Mouse (Mus musculus) MEL (cell line): Measurements from ENCODE around the gene Actr3b.

Source experiments
- CTCF ChIP-seq, 3 experiments: IDR thresholded peaks in 2 of 3; conservative IDR thresholded peaks in 1 of 3; 2 replicates each; pipeline ENCODE4 v1.5.1; 2011 to 2012; ENCODE audit warnings: low read length in 3 of 3, low read depth in 2 of 3, mild to moderate bottlenecking in 2 of 3, improper control_type of control experiment in 1 of 3, inconsistent platforms in 1 of 3, mixed read lengths in 1 of 3, moderate library complexity in 1 of 3; ENCODE audit not compliant: control insufficient read depth in 1 of 3, insufficient read depth in 1 of 3, poor library complexity in 1 of 3, severe bottlenecking in 1 of 3
- EP300 ChIP-seq, 2 experiments: IDR thresholded peaks; 2 replicates each; pipeline ENCODE4 v1.6.1; 2011; ENCODE audit warnings: improper control_type of control experiment in 2 of 2, low read length in 2 of 2, low read depth in 1 of 2, mild to moderate bottlenecking in 1 of 2
- MAFK ChIP-seq: IDR thresholded peaks from 2 replicates; pipeline ENCODE4 v1.6.1; 2011; ENCODE audit warnings: low read depth, mild to moderate bottlenecking, low read length, improper control_type of control experiment, borderline replicate concordance
- TCF12 ChIP-seq: IDR thresholded peaks from 2 replicates; pipeline ENCODE4 v1.6.1; 2014; ENCODE audit warnings: low read depth, mild to moderate bottlenecking, inconsistent platforms, low read length, improper control_type of control experiment, moderate library complexity
- USF1 ChIP-seq: IDR thresholded peaks from 2 replicates; pipeline ENCODE4 v1.6.1; 2014; ENCODE audit warnings: low read depth, mild to moderate bottlenecking, inconsistent platforms, low read length, improper control_type of control experiment, moderate library complexity
- USF2 ChIP-seq, 2 experiments: IDR thresholded peaks; 2 replicates each; pipeline ENCODE4 v1.6.1; 2011 to 2012; ENCODE audit warnings: improper control_type of control experiment in 2 of 2, low read length in 2 of 2, borderline replicate concordance in 1 of 2, inconsistent platforms in 1 of 2, low read depth in 1 of 2, mild to moderate bottlenecking in 1 of 2; ENCODE audit not compliant: insufficient read depth in 1 of 2
- ZC3H11A ChIP-seq: IDR thresholded peaks from 2 replicates; pipeline ENCODE4 v1.6.1; 2012; ENCODE audit warnings: low read depth, mild to moderate bottlenecking, inconsistent platforms, low read length, improper control_type of control experiment

DNA sequence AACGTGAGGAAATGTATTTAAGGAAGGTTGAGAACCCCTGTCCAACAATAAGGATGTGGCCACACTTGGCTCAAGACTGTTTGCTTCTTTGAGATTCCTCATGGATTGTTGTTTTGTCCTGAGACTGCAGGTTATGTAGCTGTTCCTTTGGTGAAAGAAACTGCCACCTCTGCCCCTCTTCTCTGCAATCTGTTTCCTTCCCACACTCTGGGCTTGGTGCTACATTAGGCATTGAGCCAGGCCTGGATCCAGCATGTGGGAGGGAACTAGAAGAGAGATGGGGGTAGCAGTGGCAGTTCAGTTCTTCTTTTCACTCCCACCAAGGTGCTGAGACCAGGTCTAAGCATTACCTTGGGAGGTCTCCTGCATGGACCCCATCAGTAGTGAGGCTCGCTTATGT lies 23.9 kb upstream of the Actr3b start:
- TF ChIP-seq USF1 (no peak), TCF12 (no peak), CTCF (IDR thresholded peaks at IDR 0.05 in 2 of 3, conservative IDR thresholded peaks at IDR 0.05 in 1 of 3; ENCODE audit: control insufficient read depth in 1 of 3, insufficient read depth in 1 of 3, low read depth in 2 of 3, low read length in 3 of 3, poor library complexity in 1 of 3, severe bottlenecking in 1 of 3) (no peak), MAFK (no peak), ZC3H11A (no peak), EP300 (IDR thresholded peaks at IDR 0.05; ENCODE audit: low read depth in 1 of 2, low read length in 2 of 2) (no peak), USF2 (IDR thresholded peaks at IDR 0.05; ENCODE audit: borderline replicate concordance in 1 of 2, insufficient read depth in 1 of 2, low read depth in 1 of 2, low read length in 2 of 2) (no peak)
